Mouse (Mus musculus) kidney, postnatal 14 days (tissue): ENCODE results near the gene D930048N14Rik.
A peak's percentile ranks its signal among the peaks of the same experiment; 100 is the strongest.
"Not testable (repeated sequence)": the region's sequence is repeated elsewhere in the genome, so short reads cannot be mapped to it uniquely, and the experiment has no call there.

Experiments used
- DNase-seq: peaks from one replicate; pipeline ENCODE4 v3.0.0; 2022; ENCODE audit warnings: mixed read lengths

The D930048N14Rik gene

DNA sequence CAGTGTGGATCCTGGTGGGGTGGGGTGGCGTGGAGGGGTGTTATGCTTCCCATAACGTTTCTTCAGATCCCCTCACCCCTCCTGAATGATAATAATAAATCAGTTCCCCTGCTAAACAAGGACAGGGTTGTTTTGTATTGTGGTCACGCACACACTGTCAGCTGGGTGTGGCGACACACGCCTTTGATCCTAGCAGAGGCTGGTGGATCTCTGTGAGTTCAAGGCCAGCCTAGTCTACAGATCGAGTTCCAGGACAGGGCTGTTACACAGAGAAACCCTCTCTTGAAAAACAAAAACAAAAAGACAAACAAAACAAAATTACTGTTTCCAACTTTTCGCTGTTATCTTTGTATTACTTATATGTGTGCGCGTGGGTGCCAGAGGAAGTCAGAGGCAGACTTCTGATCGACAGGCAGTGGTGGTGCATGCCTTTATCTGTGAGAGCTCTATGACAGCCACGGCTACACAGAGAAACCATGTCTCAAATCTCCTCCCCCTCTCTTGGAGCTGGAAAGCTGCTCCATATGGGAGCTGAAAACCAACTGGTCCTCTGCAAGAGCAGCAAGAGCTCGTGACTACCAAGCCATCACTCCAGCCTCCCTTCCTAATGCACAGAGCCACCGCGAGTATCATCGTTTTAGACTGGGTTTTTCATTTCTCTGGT is 21.0 kb upstream of the D930048N14Rik start:
- no peak for DNase-seq

DNA sequence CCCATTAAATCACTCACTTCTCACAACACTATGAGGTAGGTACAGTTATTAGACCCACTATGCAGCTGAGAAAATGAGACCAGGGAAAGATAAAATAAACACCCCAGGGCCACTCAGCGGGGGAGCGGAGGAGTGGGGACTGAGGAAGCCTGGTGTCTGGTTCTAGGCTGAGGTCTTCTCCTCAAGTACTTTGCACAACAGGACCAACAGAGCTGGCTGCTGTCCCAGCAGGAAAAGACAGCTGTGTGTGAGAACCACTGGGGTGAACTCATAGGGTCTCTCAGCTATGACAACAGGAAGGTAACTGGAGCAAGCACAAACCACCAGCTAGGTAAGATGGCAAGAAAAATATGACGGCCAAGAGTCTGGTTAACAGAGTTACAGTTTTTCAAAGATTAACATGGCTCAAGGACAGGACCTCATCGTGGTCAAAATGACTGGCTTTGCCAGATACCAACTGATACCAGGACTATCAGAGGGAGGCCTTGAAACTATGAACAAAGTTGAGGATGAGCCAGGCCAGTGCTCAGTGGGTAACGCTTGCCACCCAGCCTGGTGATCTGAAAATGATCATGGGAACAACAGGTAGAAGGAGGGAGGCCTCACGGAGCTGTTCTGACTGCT is 18.5 kb upstream of the D930048N14Rik start:
- DNase-seq: peak; percentile 51

DNA sequence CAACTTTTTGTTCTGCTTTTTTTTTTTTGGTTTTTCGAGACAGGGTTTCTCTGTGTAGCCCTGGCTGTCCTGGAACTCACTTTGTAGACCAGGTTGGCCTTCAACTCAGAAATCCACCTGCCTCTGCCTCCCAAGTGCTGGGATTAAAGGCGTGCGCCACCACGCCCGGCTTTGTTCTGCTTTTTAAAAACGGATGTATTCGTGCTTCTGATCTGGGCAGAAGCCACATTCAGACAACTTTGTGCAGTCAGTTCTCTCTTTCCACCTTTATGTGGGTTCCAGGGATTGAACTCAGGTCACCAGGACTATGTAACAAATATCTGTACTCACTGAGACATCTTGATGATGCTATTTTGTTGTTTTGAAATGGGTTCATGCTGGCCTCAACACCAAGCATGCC is 17.6 kb upstream of the D930048N14Rik start:
- not testable (repeated sequence) for DNase-seq

DNA sequence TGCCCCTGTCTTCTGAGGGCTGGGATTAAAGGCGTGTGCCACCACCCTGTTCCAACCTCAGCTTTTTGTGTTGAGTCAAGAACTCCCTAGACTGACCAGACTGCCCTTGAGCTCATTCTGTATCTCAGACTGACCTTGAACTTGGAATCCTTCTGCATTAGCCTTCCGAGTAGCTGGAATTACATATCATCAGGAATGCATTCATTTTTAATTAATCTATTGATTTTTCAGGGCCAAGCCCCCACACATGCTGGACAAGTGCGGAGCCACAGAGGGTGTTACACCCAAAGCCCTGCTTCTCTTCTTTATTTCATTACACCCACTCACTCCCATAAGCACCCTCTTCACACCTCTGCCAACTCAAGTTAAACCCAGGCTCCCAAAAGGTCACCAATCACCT is 17.0 kb upstream of the D930048N14Rik start:
- DNase-seq: no peak

DNA sequence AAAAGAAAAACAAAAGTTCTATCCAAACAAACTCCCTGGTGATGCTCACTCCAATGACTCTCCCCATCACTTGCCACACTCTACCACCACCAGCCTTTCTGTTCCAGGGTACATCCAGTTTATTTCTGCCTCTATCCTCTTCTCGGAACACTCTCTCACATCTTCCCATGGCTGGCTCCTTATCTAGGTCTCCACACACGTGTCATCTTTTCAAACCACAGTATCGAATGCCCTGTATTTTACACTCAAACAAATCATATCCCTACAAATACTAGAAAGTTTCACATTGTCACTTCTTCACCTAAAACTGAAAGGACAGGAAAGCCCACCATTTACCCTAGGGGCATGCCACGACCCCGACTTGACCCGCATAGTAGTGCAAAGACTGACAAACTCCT is 15.6 kb upstream of the D930048N14Rik start:
- DNase-seq: no peak

DNA sequence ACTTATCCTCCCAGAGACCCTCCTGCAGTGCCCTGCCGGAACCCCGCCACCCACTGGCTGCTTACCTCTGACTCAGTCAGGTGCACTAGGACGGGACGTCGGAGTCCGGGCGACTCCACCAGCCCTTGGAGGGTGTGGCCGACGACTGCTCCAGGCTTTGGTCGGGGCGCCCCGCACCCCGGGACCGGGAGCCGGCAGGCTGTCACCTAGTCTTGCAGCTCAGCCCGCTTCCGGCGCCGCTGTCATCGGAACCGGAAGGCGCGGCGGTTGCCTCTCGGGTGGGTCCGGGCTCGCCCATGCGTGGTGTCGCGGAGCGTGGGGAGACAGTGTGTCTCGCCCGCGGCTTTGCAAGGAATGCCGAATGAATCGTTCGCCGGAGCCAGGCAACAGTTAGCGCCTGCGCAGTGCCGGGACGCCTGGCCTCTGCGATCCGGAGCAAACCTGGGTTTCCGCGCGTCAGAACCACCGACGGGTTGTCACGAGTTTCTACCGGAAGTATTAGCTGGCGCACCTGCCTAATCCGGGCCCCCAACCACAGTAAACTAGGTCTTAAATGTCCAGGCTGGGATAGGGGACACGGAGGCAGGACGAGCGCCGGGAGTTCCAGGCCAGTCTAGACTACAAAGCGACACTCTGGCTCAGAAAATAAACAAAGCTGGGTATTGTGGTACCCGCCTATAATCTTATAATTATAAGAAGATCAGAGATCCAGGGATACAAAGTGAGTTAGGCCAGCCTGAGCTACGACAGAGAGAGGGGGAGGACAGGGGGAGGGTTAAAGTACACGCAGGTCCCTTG is 15.0 kb upstream of the D930048N14Rik start, which contains the start of gene Rmnd5b:
Gene Rmnd5b (minus strand): TSS at position 372 of the 798 bp plus-strand sequence.
- peak; percentile 92 for DNase-seq

DNA sequence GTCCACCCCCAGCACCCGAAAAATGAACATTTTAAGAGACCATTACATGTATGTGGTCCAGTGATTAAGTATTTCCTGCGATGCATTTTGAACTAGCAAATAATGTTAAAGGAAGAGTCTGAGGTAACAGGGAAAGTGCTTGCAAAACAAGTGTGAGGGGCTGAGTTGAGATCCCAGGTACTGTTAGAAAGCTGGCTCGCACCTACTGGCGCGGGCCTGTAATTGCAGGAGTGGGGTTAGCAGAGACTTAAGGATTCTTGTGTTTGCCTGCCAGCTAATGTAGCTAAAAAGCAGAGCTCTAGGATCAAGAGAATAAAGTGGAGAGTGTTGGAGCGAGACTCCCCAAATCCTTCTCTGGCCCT is 14.4 kb upstream of the D930048N14Rik start:
- peak; percentile 76 for DNase-seq

DNA sequence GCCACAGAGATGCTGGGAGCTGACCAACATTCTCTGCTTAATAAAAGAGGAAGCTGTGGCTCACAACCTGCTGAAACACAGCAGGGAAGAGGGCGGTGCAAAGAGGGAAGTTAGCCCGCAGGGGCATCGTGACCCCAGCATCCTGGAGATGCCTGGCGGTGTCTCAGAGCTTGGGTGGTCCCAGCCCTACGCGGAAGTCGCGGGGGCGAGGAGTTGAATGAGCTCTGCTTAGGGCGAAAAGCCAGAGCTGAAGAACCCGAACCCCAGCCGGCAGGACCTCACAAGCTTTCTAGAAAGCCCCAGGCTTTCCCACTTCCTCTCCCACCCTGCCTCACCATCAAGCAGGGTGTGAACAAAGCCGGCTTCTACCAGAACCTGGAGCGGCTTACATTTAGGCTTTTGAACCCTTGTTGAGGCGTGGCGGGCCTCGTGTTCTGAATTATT is 12.8 kb upstream of the D930048N14Rik start:
- peak; percentile 68 for DNase-seq

DNA sequence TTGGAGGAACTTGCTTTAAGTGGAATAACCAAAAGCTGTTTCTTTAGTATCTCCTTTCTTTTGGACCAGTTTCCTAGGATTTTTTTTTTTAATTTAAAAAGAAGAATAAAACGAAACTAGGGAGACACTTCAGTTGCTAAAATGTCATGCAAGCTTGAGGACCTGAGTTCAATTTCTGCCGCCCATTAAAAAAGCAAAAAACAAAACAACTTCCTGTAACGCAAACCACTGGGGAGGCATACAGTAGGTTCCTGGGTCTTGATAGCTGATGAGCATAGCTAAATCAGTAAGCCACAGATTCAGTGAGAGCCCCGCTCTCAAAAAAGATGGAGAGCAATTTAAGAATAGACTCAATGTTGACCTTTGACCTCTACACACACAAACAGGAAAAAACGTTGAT is 12.3 kb upstream of the D930048N14Rik start:
- DNase-seq: no peak

DNA sequence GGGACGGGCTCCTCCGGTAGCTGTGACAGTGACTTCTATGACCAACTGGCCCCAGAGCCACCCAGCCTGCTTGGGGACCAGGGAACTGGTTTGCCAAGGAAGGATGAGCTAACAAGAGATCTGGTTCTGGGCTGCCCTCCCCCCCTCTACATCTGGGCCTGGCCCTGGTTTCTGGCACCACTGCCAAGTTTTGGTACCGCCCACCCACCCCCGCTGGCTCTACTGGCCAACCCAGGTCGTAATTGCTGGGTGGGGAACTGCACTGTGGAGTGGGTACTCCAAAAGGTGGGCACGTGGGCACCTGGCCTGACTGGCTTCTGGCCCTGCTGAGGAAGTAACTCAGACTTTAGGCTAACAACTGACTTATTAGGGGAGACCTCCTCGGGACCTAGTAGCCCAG is 10.0 kb upstream of the D930048N14Rik start:
- peak; percentile 40 for DNase-seq

DNA sequence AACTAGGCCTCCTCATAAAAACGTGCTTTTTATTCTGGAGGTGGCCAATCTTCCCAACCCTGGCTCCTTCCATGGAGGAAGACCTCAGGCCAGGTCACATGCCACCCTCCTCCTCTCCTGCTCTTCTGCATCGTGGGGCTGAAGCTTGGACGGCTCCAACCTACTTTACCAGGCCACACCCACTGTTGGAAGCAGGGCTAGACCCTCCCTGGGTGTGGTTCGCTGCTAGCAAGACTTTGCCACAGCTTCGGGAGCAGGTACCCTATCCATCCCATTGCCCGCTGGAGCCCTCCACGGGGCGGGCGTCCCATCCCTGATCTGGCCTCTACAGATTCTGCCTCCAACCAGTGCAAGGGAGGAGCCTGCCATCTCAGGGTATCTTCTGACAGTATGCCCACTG is 7.6 kb upstream of the D930048N14Rik start:
- no peak for DNase-seq

DNA sequence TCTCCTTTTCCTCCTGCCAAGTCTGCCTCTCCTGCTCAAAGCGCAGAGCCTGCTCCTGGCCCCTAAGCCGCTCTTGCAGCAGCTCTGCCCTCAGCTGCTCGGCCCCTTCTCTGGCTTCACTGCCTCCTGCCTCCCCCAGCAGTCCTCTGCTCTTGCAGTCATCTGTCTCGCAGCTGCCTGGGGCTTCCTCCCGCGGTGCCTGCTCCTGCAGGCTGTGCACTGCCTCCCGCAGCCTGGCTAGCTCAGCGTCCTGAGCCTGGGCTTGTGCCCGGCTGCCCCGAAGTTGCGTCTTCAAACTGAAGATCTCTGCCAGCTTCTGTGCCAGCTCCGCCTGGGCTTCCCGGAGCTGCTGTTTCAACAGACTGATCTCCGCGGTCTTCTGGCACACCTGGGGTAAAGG is 7.0 kb upstream of the D930048N14Rik start:
- DNase-seq: no peak

DNA sequence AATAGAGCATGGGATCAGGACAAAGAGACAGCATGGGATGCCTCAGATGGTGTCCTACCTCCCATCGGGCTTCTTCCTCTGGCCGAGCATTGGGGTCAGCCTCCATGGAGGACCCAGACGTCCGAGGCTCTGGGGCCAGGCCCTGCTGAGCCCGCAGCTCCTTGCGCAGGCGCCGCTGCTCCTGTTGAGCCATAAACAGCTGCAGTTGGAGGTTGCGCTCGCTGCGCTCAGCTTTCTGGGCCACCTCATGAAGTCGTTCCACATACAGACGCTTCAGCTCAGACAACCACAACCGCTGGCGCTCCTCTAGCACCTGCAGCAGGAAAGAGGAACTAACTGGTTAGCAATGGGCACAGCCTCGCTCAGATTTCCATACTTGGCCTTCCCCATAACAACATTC is 6.5 kb upstream of the D930048N14Rik start:
- DNase-seq: no peak

DNA sequence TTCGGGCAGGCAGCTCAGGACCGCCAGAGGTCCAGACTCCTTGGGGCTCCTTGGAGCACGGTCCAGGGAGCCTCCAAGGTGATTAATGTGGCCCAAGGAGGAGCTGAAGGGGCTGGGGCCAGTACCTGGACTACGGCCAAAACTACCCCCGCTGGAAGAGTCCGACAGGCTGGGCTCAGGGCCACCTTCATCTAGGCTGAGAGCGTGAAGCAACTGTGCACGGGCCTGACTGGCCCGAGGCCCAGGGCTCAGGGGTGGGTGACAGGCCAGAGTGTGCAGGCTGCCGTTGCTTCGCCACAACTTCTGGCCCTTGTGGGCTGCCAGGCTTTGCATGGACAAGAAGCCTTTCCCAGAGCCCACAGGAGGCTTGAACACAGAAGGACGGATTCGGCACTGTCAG is 5.5 kb upstream of the D930048N14Rik start:
- DNase-seq: no peak

DNA sequence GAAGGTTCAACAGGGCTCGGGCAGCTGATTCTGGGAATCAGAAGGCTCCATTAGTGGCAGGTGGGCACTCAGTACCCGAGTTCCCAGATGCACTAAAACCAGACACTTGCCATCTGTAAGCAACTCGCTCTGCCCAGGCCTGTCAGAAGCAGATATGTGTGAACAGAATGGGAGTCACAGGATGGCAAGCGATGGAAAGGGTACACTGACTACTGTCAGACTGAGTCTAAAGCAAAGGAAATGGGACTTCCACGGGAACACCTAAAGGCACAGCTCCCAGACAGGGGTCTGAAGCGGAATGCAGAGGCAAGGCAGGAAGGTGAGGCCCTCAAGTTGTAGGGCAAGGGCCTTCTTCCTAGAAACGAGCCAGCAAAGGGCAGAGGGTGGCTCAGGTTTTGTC is 4.5 kb upstream of the D930048N14Rik start:
- no peak for DNase-seq

DNA sequence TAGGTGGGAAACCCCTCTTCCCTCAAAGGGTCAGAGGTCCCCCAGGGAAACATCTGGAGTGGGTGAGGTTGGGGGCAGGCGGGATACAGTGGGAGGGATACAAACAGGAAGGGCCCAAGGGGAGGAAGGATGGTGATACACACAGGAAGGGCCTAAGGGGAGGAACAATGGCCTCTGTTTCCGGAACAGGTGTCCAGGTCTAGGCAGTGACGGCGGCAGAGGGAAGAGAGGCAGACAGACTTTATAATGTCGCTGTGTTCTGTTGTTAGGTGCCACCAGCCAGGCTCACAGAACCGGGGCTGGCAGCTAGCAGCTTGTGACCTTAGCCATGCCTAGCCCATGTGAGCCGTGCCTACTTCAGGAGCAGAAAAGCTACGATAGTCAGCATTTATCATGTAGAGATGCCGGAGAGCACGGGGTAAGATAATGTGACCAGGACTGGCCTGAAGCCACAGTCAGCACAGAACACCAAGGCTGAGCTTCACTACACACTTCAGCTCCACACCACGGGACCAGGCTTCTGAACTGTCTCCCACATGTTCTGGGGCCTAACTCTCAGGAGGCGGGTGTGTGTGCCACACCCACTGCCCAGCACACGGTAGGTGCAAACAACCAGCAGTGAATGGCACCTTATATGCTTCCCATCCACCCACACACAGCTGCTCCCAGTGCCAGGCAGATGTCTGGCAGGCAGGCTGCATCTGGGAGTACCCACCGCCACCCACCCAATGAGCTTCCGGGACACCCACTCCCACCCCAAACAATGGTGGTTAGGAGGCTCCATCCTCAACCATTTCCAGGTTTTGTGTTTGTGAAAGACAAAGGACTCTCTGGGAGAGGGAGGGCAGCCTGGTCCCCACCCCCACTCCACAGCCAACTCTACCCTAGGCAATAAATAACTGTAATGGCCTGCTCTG is 3.7 kb upstream of the D930048N14Rik start:
- peak; percentile 72 for DNase-seq

DNA sequence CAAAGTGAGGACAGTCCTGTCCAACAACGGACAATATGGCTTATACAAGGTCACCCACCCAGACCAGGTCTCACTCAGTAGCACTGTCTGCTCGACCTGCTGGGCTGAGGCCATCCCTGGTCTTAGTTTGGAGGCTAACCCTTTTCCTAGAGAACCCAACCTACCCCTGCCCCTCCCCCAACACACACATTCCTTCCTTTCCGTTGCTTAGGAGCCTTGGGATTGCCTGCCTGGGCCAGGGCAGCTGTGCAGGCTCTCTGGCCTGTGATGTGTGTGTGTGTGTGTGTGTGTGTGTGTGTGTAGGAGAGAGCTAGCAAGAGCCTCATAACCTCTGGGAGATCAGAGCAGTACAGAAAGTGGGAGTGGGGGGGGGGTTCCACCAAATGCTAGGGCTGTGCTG is 2.2 kb upstream of the D930048N14Rik start:
- DNase-seq: no peak

DNA sequence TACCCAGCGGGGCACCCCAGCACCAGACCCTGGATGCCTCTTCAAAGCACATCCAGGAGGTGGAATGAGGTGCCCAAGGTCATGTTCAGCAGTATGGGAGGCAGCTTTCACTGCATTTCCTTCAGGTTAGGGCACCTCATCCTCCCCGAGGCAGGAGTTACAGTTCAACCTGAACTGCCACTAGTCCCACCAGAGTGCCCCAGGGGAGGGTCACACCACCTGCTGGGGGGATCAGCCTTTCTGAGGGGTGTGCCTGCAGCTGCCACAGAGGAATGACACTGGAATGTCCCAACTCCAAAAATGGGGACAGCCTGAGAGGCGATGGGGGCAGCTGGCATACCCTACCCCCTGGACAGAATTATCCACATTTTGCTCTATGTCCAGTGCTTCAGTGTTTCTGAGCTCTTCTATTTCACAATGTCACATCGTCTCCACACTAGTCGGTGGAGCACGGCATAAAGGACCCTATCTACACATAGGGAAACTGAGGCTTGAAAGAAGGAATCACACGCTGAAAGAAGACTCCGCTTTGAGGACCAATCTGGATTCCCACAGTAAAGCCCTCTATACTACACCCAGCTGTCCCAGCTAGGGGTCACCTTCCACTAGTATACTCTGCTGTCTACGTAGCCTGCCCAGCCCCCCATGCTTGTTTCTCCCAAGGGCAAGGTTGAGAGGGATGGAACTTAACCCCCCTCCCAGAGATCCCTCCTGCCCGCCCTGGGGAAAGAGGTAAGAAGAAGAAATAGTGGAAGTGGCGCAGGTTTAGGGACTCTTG is 1.5 kb upstream of the D930048N14Rik start:
- no peak for DNase-seq

DNA sequence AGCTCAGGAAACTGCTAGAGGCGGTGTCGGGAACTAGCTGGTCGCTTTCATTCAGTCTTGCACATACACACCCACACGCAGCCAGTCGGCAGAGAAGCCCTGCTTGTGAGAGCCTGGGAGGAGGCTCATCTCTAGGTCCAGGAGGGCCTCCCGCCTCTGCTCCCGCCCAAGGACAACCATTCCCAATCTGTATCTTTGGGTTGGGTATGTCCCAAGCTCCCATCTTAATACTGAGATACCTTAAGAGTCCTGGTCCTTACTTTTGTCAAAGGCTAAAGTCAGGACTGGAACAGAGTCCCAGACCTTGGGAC is 910 bp upstream of the D930048N14Rik start:
- DNase-seq: no peak

DNA sequence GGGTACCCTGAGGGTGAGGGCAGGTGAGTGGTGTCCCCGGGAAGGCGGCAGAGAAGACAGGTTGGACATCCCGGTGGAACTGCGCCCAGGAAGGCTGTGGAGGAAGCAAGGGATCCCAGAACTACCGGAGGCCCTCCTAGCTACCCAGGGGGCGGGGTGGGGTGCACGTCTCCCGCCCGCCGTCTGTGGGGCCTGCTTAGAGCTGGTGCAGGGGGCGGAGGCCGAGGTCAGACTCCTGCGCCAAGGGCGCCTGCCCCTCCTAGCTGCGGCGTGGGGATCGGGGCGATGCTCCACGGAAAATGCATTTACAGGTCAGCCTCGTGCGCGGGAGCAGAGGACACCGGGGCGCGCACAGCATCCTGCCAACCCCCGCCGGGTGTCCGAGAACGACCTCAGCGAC is 493 bp upstream of the D930048N14Rik start:
- DNase-seq: no peak

DNA sequence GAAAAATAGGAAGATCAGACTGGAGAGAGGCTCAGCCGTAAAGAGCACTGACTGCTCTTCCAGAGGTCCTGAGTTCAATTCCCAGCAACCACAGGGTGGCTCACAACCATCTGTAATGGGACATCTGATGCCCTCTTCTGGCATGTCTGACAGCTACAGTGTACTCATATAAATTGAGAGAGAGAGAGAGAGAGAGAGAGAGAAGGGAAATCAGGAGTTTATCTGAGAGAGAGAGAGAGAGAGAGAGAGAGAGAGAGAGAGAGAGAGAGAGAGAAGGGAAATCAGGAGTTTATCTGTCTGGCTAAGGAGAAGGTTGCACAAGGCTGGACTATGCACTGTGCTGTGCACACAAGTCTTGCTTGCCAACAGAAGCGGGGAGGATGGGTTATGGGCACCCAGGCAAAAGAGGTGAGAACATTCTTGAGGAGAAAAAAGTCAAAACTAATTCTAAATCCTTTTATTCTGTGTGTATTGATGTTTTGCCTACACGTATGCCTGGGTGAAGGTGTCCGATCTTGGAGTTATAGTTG is 2.2 kb downstream of the D930048N14Rik start:
- no peak for DNase-seq

DNA sequence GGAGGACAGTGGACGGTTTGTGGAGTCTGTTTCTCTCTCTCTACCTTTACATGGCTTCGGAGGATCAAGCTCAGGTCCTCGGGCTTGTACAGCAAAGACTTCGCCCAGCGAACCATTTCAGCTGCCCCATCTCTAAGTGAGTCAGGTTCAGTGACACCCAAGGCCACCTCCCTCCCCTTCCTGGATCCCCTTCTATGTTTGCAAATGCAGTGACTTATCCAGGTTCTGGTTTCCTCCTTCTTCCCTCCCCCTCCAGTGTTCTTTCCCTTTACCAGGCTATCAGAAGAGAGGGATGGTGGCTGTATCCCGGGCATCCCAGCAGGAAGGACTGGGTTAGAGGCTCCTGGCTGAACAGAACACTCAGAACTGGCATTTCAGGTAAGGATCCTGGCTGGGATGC is 3.0 kb downstream of the D930048N14Rik start:
- DNase-seq: no peak
